Mouse (Mus musculus): ENCODE measurements around the gene Mob3a.

GRCm38 (mm10) chr10:80701721-80702535 is at the start of gene Mob3a, which contains the start of gene Izumo4:
- peak; percentile 63; the same call in 1 of the 2 replicates for TF ChIP-seq CTCF (IDR thresholded peaks at IDR 0.05; ENCODE audit: borderline replicate concordance, control insufficient read depth, extremely low read depth, insufficient read depth, low read length, poor library complexity)
- peak; percentile 16; the same call in 1 of the 2 replicates for TF ChIP-seq POLR2A (IDR thresholded peaks at IDR 0.05; ENCODE audit: control insufficient read depth, extremely low read depth, insufficient read depth, low read length, poor library complexity)
